Mouse (Mus musculus): ENCODE results near the gene Vav2. TPM values are rescaled to one million over a fixed set of nuclear protein-coding genes. Genes with fewer than 3 reads are reported as not detected.
A peak's percentile ranks its signal among the peaks of the same experiment; 100 is the strongest.

Vav2 gene
- polyA plus RNA-seq (2015; fragmentation: Nextera tagmentation; extraction: Ambion mirVana): 9.2 and 12.6 TPM in 2 replicates

- Histone ChIP-seq H3K4me2 (ENCODE audit: low read length) (peak within 1 kb of the TSS; percentile 91), H3K4me3 (ENCODE audit: low read depth, low read length) (peak within 1 kb of the TSS; percentile 93), H3K27ac (ENCODE audit: low read length) (peak within 1 kb of the TSS; percentile 65), H3K9me3 (replicated peaks; ENCODE audit: control insufficient read depth, low read length, poor library complexity, severe bottlenecking) (no peaks in the 10 kb centered on the region), H3K36me3 (ENCODE audit: control insufficient read depth, insufficient read depth, low read length) (no peaks in the 10 kb centered on the region), H3K27me3 (ENCODE audit: control insufficient read depth, insufficient read depth, low read depth, low read length) (no peaks in the 10 kb centered on the region), H3K9ac (ENCODE audit: low read depth, low read length) (peak within 1 kb of the TSS; percentile 86), H3K4me1 (ENCODE audit: control insufficient read depth, insufficient read depth, low read length) (peaks cover 29% of the 10 kb centered on the region)
- WGBS: under 1% methylated on average over 45 of the region's 58 CpGs
- peak; percentile 86 for ATAC-seq
Measured at GRCm38 (mm10) chr2:27426855-27427457, at the start of gene Vav2. TSS of gene Vav2 (minus strand) at chr2:27427033.

DNA sequence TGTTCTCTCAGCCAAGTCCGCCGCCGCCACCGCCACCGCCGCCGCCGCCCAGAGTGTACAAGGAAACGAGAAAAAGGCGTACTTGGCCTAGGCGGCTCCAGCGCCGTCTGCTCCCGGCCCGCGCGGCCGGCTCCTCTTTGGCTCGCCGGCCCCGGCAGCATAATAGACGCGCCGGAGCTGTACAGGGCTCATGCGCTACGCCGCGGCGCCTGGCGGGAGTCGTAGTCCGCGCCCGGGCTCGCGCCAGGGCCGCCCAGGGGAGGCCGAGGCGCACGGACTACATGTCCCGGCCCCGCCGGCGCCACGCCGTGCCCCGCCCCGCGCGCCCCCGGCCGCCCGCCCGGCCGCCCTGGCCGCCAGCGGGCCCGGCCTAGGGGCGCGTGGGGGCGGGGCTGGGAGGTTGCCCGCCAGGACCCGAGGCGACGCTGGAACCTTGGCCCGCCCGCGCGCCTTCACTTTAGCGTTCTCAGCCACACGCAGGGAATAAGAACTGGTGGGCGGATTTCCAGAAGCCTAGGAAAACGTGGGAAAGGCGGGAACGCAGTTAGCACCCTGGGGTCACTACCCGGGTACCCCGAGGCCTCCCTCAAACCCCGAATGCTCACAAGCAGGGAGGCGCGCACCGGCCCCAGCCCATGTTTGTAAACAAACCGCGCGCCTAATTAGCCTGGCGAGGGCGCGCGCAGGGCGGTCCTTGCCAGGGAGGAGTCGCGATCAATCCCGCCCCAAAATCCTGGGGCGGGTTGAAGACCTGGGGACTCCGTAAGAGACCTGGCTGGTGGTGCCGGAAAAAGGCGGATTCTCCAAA lies 48.9 kb upstream of the Vav2 start:
- Histone ChIP-seq H3K4me2 (ENCODE audit: low read length) (peak overlapping the region; percentile 99), H3K27me3 (ENCODE audit: control insufficient read depth, insufficient read depth, low read depth, low read length) (no peaks in the 10 kb centered on the region), H3K36me3 (ENCODE audit: control insufficient read depth, insufficient read depth, low read length) (no peaks in the 10 kb centered on the region), H3K4me1 (ENCODE audit: control insufficient read depth, insufficient read depth, low read length) (peaks cover 37% of the 10 kb centered on the region), H3K9ac (ENCODE audit: low read depth, low read length) (peak overlapping the region; percentile 95), H3K27ac (ENCODE audit: low read length) (peak overlapping the region; percentile 95), H3K9me3 (replicated peaks; ENCODE audit: control insufficient read depth, low read length, poor library complexity, severe bottlenecking) (no peaks in the 10 kb centered on the region), H3K4me3 (ENCODE audit: low read depth, low read length) (peak overlapping the region; percentile 99)
- ATAC-seq: peak; percentile 99
- under 1% methylated on average over 61 of the region's 96 CpGs for WGBS

- Histone ChIP-seq H3K4me2 (ENCODE audit: low read length) (peak overlapping the region; percentile 99), H3K27ac (ENCODE audit: low read length) (peak overlapping the region; percentile 95), H3K36me3 (ENCODE audit: control insufficient read depth, insufficient read depth, low read length) (no peaks in the 10 kb centered on the region), H3K4me3 (ENCODE audit: low read depth, low read length) (peak overlapping the region; percentile 99), H3K4me1 (ENCODE audit: control insufficient read depth, insufficient read depth, low read length) (peaks cover 43% of the 10 kb centered on the region), H3K27me3 (ENCODE audit: control insufficient read depth, insufficient read depth, low read depth, low read length) (no peaks in the 10 kb centered on the region), H3K9me3 (replicated peaks; ENCODE audit: control insufficient read depth, low read length, poor library complexity, severe bottlenecking) (no peaks in the 10 kb centered on the region), H3K9ac (ENCODE audit: low read depth, low read length) (peak overlapping the region; percentile 95)
- under 1% methylated on average over 78 of the region's 84 CpGs for WGBS
- peak; percentile 59 for ATAC-seq
Measured at GRCm38 (mm10) chr2:27474621-27475484, 48.0 kb upstream of the Vav2 start.

- Histone ChIP-seq H3K4me3 (ENCODE audit: low read depth, low read length) (peak overlapping the region; percentile 99), H3K36me3 (ENCODE audit: control insufficient read depth, insufficient read depth, low read length) (no peaks in the 10 kb centered on the region), H3K4me2 (ENCODE audit: low read length) (peak overlapping the region; percentile 99), H3K27me3 (ENCODE audit: control insufficient read depth, insufficient read depth, low read depth, low read length) (no peaks in the 10 kb centered on the region), H3K9me3 (replicated peaks; ENCODE audit: control insufficient read depth, low read length, poor library complexity, severe bottlenecking) (no peaks in the 10 kb centered on the region), H3K4me1 (ENCODE audit: control insufficient read depth, insufficient read depth, low read length) (peaks cover 43% of the 10 kb centered on the region), H3K9ac (ENCODE audit: low read depth, low read length) (peak overlapping the region; percentile 95), H3K27ac (ENCODE audit: low read length) (no peak overlapping the region)
- WGBS: 42% methylated on average over 4 of the region's 4 CpGs
- ATAC-seq: no peak
Measured at GRCm38 (mm10) chr2:27473911-27474310, 47.1 kb upstream of the Vav2 start.

- WGBS: 75% methylated on average over 7 of the region's 7 CpGs
Measured at GRCm38 (mm10) chr2:27473061-27473765, 46.4 kb upstream of the Vav2 start.

GRCm38 (mm10) chr2:27471170-27471584 lies 44.3 kb upstream of the Vav2 start:
- H3K27me3 ChIP-seq (ENCODE audit: control insufficient read depth, insufficient read depth, low read depth, low read length): no peaks in the 10 kb centered on the region
- no peaks in the 10 kb centered on the region for H3K36me3 ChIP-seq (ENCODE audit: control insufficient read depth, insufficient read depth, low read length)
- H3K4me1 ChIP-seq (ENCODE audit: control insufficient read depth, insufficient read depth, low read length): peaks cover 39% of the 10 kb centered on the region
- no peak overlapping the region for H3K4me2 ChIP-seq (ENCODE audit: low read length)
- no peaks in the 10 kb centered on the region for H3K9me3 ChIP-seq (replicated peaks; ENCODE audit: control insufficient read depth, low read length, poor library complexity, severe bottlenecking)
- no peak overlapping the region for H3K9ac ChIP-seq (ENCODE audit: low read depth, low read length)
- no peak overlapping the region for H3K27ac ChIP-seq (ENCODE audit: low read length)
- no peak for ATAC-seq
- H3K4me3 ChIP-seq (ENCODE audit: low read depth, low read length): no peak overlapping the region

More at GRCm38 (mm10) chr2:27473061-27473765, 46.4 kb upstream of the Vav2 start:
- H3K4me2 ChIP-seq (ENCODE audit: low read length): peak overlapping the region; percentile 99
- peak overlapping the region; percentile 15 for H3K4me3 ChIP-seq (ENCODE audit: low read depth, low read length)
- H3K36me3 ChIP-seq (ENCODE audit: control insufficient read depth, insufficient read depth, low read length): no peaks in the 10 kb centered on the region
- no peaks in the 10 kb centered on the region for H3K9me3 ChIP-seq (replicated peaks; ENCODE audit: control insufficient read depth, low read length, poor library complexity, severe bottlenecking)
- ATAC-seq: no peak
- peak overlapping the region; percentile 95 for H3K9ac ChIP-seq (ENCODE audit: low read depth, low read length)
- no peak overlapping the region for H3K27ac ChIP-seq (ENCODE audit: low read length)
- H3K4me1 ChIP-seq (ENCODE audit: control insufficient read depth, insufficient read depth, low read length): peaks cover 43% of the 10 kb centered on the region
- no peaks in the 10 kb centered on the region for H3K27me3 ChIP-seq (ENCODE audit: control insufficient read depth, insufficient read depth, low read depth, low read length)

DNA sequence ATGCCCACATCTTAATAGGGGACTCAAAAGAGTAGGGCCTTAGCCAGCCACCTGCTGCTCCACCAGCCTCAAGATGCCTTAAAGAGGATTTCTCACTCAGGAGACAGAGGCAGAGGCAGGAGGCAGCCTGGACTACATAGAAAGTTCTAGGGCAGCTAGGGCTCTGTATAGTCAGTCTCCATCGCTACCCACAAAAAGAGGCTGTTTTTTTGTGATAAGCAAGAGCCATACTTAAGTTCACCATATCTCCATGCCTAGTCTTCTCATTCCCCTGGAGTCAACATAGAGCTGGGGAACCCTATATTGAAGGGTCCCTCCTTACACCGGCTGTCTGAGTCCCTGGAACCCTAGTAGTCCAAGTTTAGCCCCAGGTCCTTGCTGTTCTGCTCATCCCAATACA lies 43.7 kb upstream of the Vav2 start:
- Histone ChIP-seq H3K27me3 (ENCODE audit: control insufficient read depth, insufficient read depth, low read depth, low read length) (no peaks in the 10 kb centered on the region), H3K4me1 (ENCODE audit: control insufficient read depth, insufficient read depth, low read length) (peaks cover 39% of the 10 kb centered on the region), H3K9me3 (replicated peaks; ENCODE audit: control insufficient read depth, low read length, poor library complexity, severe bottlenecking) (no peaks in the 10 kb centered on the region), H3K9ac (ENCODE audit: low read depth, low read length) (no peak overlapping the region), H3K27ac (ENCODE audit: low read length) (no peak overlapping the region), H3K4me2 (ENCODE audit: low read length) (no peak overlapping the region), H3K36me3 (ENCODE audit: control insufficient read depth, insufficient read depth, low read length) (no peaks in the 10 kb centered on the region), H3K4me3 (ENCODE audit: low read depth, low read length) (no peak overlapping the region)
- 95% methylated on average over 2 of the region's 2 CpGs for WGBS
- ATAC-seq: no peak

- Histone ChIP-seq H3K9me3 (replicated peaks; ENCODE audit: control insufficient read depth, low read length, poor library complexity, severe bottlenecking) (no peaks in the 10 kb centered on the region), H3K27ac (ENCODE audit: low read length) (no peak overlapping the region), H3K4me1 (ENCODE audit: control insufficient read depth, insufficient read depth, low read length) (peaks cover 39% of the 10 kb centered on the region), H3K4me2 (ENCODE audit: low read length) (no peak overlapping the region), H3K9ac (ENCODE audit: low read depth, low read length) (no peak overlapping the region), H3K36me3 (ENCODE audit: control insufficient read depth, insufficient read depth, low read length) (no peaks in the 10 kb centered on the region), H3K4me3 (ENCODE audit: low read depth, low read length) (no peak overlapping the region), H3K27me3 (ENCODE audit: control insufficient read depth, insufficient read depth, low read depth, low read length) (no peaks in the 10 kb centered on the region)
- ATAC-seq: no peak
- 63% methylated on average over 3 of the region's 3 CpGs for WGBS
Measured at GRCm38 (mm10) chr2:27469991-27470355, 43.1 kb upstream of the Vav2 start.

Measured in midbrain, embryonic 16.5 days (tissue).